ENCODE assay signal across 23 mouse cellular contexts in the genomic region with DNA sequence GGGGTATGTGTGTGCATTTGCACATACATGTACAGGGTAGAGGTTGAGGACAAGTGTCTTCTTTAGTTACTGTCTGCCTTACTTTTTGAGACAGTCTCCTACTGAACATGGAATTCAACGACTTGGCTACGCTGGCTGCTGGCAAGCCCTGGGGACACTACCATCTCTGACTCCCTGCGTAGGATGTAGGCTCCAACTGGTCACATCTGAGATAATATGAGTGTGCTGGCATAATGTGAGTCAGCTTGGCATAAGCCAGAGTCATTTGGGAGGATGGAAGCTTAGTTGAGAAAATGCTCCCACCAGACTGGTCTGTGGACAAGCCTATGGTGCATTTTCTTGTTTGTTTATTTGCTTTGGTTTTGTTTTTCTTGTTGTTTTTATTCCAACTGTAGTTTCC. TPM values are rescaled to one million over a fixed set of nuclear protein-coding genes. Genes with fewer than 3 reads are reported as not detected.
A peak's percentile ranks its signal among the peaks of the same experiment; 100 is the strongest.
DNase-seq lines count a peak whose midpoint lies in the region; ATAC-seq lines count a peak whose summit lies in the region.
"Had no signal": no experiment of that assay in that cellular context is flagged by ENCODE, and none has a peak within 500 bp of the region (broad histone marks: within the 10 kb centered on the region; RNA-seq: fewer than 3 reads in every experiment).

No protein-coding gene starts in this region.

- DNase-seq in frontal cortex, postnatal 25 days (ENCODE audit: low spot score in 2 of 2): no peak
- DNase-seq in layer of hippocampus, adult 11-12 months (ENCODE audit: low spot score): peak; percentile 37
- DNase-seq in layer of hippocampus, postnatal 10 days (ENCODE audit: low spot score in 2 of 2): no peak
- DNase-seq in right cerebral cortex, adult 2 months (ENCODE audit: low spot score in 2 of 2): peak; percentile 49 to 53
- no peak for DNase-seq in right cerebral cortex, postnatal 10 days (ENCODE audit: low spot score in 2 of 2)
- DNase-seq in telencephalon, adult 2 months (ENCODE audit: low read depth, low spot score): peak; percentile 57
- DNase-seq: adrenal gland, postnatal 10 days; cerebellum, adult 2 months; cerebellum, postnatal 25 days; embryo, embryonic 11 days; gastrocnemius, adult 2 months; heart, adult 18-20 months; heart, postnatal 14 days; liver; lung, postnatal 4 days; retina, postnatal 1 day; thymus, postnatal 14 days had no signal

- peak; percentile 96 for ATAC-seq in frontal cortex, adult (ENCODE audit: low TSS enrichment)
- ATAC-seq in granulocyte monocyte progenitor cell, adult 5-6 weeks (replicated peaks; ENCODE audit: poor library complexity, severe bottlenecking): no peak
- ATAC-seq: forebrain, embryonic 13.5 days; hindbrain, postnatal 0 days; intestine, postnatal 0 days; midbrain, embryonic 15.5 days had no signal

RNA-seq across cellular contexts. Expression of gene Mrvi1, which starts 5.8 kb away (rescaled TPM):
- 1 to 10 TPM; 1.3 to 1.7 TPM for total RNA-seq in layer of hippocampus, postnatal 10 days (2021)
- 0.41 TPM in 1 of 2 replicates, not detected in the other for total RNA-seq in granulocyte monocyte progenitor cell, adult 5-6 weeks (2014; fragmentation: Nextera tagmentation)
- 0.09 and 0.21 TPM in 2 replicates for total RNA-seq in granulocyte monocyte progenitor cell, adult 5-6 weeks (2017)

RNA-seq across cellular contexts. Expression of gene Ctr9, which starts 40.7 kb away (rescaled TPM):
- total RNA-seq in layer of hippocampus, postnatal 10 days (2021): 10 to 100 TPM; 57.3 to 60.5 TPM
- 56.3 and 61.6 TPM in 2 replicates for total RNA-seq in granulocyte monocyte progenitor cell, adult 5-6 weeks (2014; fragmentation: Nextera tagmentation)
- total RNA-seq in granulocyte monocyte progenitor cell, adult 5-6 weeks (2017): 67.6 and 78.4 TPM in 2 replicates

Comparison
In these comparisons a context has a peak if more than half of its experiments do, and no peak if none do; other contexts are left out.
1. DNase-seq: peak in layer of hippocampus, adult 11-12 months (single experiment), right cerebral cortex, adult 2 months (2 of 2) and telencephalon, adult 2 months (single experiment); none in frontal cortex, postnatal 25 days (0 of 2), layer of hippocampus, postnatal 10 days (0 of 2) and right cerebral cortex, postnatal 10 days (0 of 2).